Mouse (Mus musculus): ENCODE measurements around the gene Cd247. TPM values are rescaled to one million over a fixed set of nuclear protein-coding genes. Genes with fewer than 3 reads are reported as not detected.

The Cd247 gene
- polyA plus RNA-seq (2012; rRNA removed) = 0.09 and 0.12 TPM in 2 replicates

DNA sequence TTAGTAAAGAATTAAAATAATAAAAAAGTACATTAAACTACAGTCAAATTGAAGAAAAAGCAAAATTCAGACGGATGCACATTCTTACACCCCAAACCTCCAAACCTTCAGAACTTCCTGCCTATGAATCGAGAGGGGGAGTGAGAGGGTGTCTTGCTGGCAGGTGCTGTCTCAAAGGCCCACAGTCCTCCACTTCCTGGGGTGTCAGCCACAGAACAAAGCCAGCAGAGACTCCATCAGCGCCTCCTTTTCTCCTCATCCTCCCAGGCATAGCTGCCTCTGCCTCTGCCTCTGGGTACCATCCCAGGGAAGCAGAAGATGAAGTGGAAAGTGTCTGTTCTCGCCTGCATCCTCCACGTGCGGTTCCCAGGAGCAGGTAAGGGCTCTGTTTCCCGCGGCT is at the start of gene Cd247:
Gene Cd247, plus strand, starts transcription at position 171 of the 400 bp plus-strand sequence.

DNA sequence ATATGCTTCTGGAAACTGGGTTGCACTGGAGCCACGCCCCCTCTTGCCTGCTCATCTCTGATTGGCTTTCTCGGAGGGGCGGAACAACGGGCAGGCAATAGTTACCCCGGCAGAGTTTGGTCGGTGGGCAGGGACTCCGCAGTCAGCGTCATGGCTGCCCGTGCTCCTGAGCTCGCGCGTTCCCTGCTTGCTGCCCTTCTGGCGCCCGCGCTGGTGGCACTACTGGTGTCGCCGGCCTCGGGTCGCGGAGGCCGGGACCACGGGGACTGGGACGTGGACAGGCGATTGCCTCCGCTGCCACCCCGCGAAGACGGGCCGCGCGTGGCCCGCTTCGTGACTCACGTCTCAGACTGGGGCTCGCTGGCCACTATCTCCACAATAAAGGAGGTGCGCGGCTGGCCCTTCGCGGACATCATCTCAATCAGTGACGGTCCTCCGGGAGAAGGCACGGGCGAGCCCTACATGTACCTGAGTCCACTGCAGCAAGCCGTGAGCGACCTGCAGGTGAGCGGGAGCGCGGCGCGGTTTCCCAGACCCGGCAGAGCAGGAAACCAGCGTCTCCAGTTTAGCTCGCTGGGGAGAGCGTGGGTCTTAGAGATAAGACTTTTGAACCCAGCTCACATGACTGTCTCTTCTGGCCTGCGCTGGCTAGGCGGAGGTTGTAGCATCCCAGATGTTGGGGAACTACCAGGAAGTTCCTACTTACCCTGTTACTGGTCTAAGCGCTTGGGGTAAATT is 24.7 kb upstream of the Cd247 start, which contains the start of gene Creg1:
Gene Creg1, plus strand, starts transcription at position 112 of the 738 bp plus-strand sequence.

Other genes starting within 250 kb of the Cd247 start
- gene Mpzl1, start 154.1 kb upstream of the Cd247 start, polyA plus RNA-seq (2012; rRNA removed) = 18.5 and 20.2 TPM in 2 replicates
- gene Rcsd1, start 78.9 kb upstream of the Cd247 start, polyA plus RNA-seq (2012; rRNA removed) = 4.2 and 5.3 TPM in 2 replicates
- 97.1 and 115 TPM in 2 replicates for gene Creg1, start 24.9 kb upstream of the Cd247 start, polyA plus RNA-seq (2012; rRNA removed)
- gene Pou2f1, start 214.0 kb downstream of the Cd247 start, polyA plus RNA-seq (2012; rRNA removed) = 2.0 and 2.3 TPM in 2 replicates

Measured in liver, embryonic 14 days (tissue).